Mouse (Mus musculus) thymus, postnatal 0 days (tissue): ENCODE data around the gene Enox1. TPM values are rescaled to one million over a fixed set of nuclear protein-coding genes. Genes with fewer than 3 reads are reported as not detected.

Source experiments
- DNase-seq: peaks from one replicate; pipeline ENCODE4 v3.0.0-alpha.2; 2015; ENCODE audit warnings: low spot score
- polyA plus RNA-seq: library from polyadenylated mRNA; unstranded; fragments of >200 nt; fragmentation: Nextera tagmentation; extraction: Ambion mirVana; gene quantifications from 2 replicates; pipeline ENCODE4 v1.2.1, GENCODE M21; 2015

Gene Enox1
- polyA plus RNA-seq, 1 experiment from 2014 or later, result 0.55 TPM

- DNase-seq, result no peak
Measured at GRCm38 (mm10) chr14:77195314-77196020, 38.9 kb downstream of the Enox1 start.

GRCm38 (mm10) chr14:77196246-77196645, 39.7 kb downstream of the Enox1 start:
- DNase-seq, result no peak

- DNase-seq, result no peak
Measured at GRCm38 (mm10) chr14:77197414-77197915, 40.9 kb downstream of the Enox1 start.

- DNase-seq, result no peak
Measured at GRCm38 (mm10) chr14:77210889-77211288, 54.3 kb downstream of the Enox1 start.

- no peak for DNase-seq
Measured at GRCm38 (mm10) chr14:77213210-77213609, 56.6 kb downstream of the Enox1 start.

- no peak for DNase-seq
Measured at GRCm38 (mm10) chr14:77214848-77215247, 58.3 kb downstream of the Enox1 start.

GRCm38 (mm10) chr14:77225346-77225745, 68.8 kb downstream of the Enox1 start:
- DNase-seq, result no peak

- no peak for DNase-seq
Measured at GRCm38 (mm10) chr14:77238811-77239210, 82.2 kb downstream of the Enox1 start.

GRCm38 (mm10) chr14:77239360-77239759, 82.8 kb downstream of the Enox1 start:
- DNase-seq, result no peak

GRCm38 (mm10) chr14:77246977-77247376, 90.4 kb downstream of the Enox1 start:
- no peak for DNase-seq

- no peak for DNase-seq
Measured at GRCm38 (mm10) chr14:77248426-77248825, 91.9 kb downstream of the Enox1 start.

- DNase-seq, result no peak
Measured at GRCm38 (mm10) chr14:77248946-77249345, 92.4 kb downstream of the Enox1 start.

GRCm38 (mm10) chr14:77250652-77251238, 94.2 kb downstream of the Enox1 start:
- no peak for DNase-seq

GRCm38 (mm10) chr14:77255201-77255600, 98.6 kb downstream of the Enox1 start:
- DNase-seq, result no peak

GRCm38 (mm10) chr14:77255711-77256110, 99.1 kb downstream of the Enox1 start:
- DNase-seq, result no peak

- DNase-seq, result no peak
Measured at GRCm38 (mm10) chr14:77256943-77257342, 100.4 kb downstream of the Enox1 start.

- no peak for DNase-seq
Measured at GRCm38 (mm10) chr14:77257461-77257860, 100.9 kb downstream of the Enox1 start.

GRCm38 (mm10) chr14:77258186-77258585, 101.6 kb downstream of the Enox1 start:
- no peak for DNase-seq

GRCm38 (mm10) chr14:77259686-77260085, 103.1 kb downstream of the Enox1 start:
- DNase-seq, result no peak

- no peak for DNase-seq
Measured at GRCm38 (mm10) chr14:77260107-77260506, 103.5 kb downstream of the Enox1 start.

GRCm38 (mm10) chr14:77266805-77267771, 110.5 kb downstream of the Enox1 start:
- no peak for DNase-seq
